Mouse (Mus musculus): ENCODE results near the gene Cyp1b1. TPM values are rescaled to one million over a fixed set of nuclear protein-coding genes. Genes with fewer than 3 reads are reported as not detected.

Cyp1b1 gene
- total RNA-seq, 4 experiments from 2014 or later: 3.0 to 3.6 (median 3.4) TPM

Other genes with a start within 250 kb of the Cyp1b1 start
- 10 to 100 TPM in 2 of 4 experiments, 1 to 10 TPM in 2; 8.9 to 11.3 (median 10.0) TPM for gene Rmdn2, start 103.2 kb downstream of the Cyp1b1 start, total RNA-seq (2022)
- gene Atl2, start 181.1 kb upstream of the Cyp1b1 start, total RNA-seq (2022): 10 to 100 TPM; 53.6 to 57.1 (median 55.0) TPM

Measured in layer of hippocampus, adult 8-10 months (tissue).